Mouse (Mus musculus) inflammation-experienced regulatory T-cells, adult 6 months (primary cell): Measurements from ENCODE around the gene Olfr820. TPM values are rescaled to one million over a fixed set of nuclear protein-coding genes. Genes with fewer than 3 reads are reported as not detected.
A peak's percentile ranks its signal among the peaks of the same experiment; 100 is the strongest.
"Not testable (repeated sequence)": the region's sequence is repeated elsewhere in the genome, so short reads cannot be mapped to it uniquely, and the experiment has no call there.

Experiments
- ATAC-seq: one replicate; pipeline ENCODE4 v1.8.0; 2017
- polyA plus RNA-seq, 3 experiments: library from polyadenylated mRNA; unstranded; fragments of 100-300 nt; shearing (Covaris generic); gene quantifications; one replicate each; pipeline ENCODE4 v1.2.1; 2017

Gene Olfr820
- polyA plus RNA-seq, result not detected

DNA sequence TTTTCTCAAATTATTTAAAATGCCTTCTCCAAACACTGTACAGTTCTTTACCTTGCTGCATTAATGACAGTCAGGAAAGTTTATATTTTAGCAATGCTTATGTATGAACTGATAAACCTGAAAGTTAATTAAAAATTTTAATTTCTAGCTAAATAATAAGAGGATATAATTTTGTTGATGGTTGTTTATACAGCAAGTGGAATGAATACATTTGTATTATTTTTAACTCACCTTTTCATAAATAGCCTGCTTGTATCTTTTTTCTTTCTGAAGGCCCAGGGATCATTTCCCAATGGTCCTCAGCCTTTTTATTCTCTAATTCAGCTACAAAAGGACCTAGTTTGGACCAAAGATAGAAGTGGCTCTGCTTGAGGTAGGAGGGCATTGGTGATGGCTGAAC lies at the start of gene Olfr820:
Gene Olfr820 (plus strand): TSS at position 301 of the 400 bp plus-strand sequence.
- ATAC-seq, result no peak

GRCm38 (mm10) chr10:129966232-129966631 lies 46.2 kb upstream of the Olfr820 start:
- ATAC-seq, result not testable (repeated sequence)

DNA sequence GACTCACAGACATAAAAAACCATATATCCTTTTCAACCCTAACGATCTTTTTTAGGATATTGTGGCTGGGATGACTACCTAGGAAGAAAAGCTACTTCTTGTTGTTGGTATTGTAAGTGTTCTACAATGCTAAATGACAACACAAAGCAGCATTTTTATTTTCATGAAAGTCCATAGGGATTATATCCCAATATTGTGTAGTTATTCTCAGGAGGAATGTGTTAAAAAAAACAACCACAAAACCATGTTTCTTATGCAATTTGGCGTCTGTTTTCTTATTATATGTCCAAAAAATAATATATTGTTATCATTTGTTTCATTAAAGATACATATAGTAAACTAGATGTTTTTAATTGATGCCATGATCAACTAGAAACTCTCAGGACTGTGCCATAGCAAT lies 45.3 kb upstream of the Olfr820 start, which contains the start of gene Olfr819:
Gene Olfr819 (minus strand): TSS at position 101 of the 400 bp plus-strand sequence.
- not testable (repeated sequence) for ATAC-seq

GRCm38 (mm10) chr10:129972994-129973393 lies 39.4 kb upstream of the Olfr820 start:
- not testable (repeated sequence) for ATAC-seq

DNA sequence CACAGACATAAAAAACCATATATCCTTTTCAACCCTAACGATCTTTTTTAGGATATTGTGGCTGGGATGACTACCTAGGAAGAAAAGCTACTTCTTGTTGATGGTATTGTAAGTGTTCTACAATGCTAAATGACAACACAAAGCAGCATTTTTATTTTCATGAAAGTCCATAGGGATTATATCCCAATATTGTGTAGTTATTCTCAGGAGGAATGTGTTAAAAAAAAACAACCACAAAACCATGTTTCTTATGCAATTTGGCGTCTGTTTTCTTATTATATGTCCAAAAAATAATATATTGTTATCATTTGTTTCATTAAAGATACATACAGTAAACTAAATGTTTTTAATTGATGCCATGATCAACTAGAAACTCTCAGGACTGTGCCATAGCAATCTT lies 36.4 kb upstream of the Olfr820 start, which contains the start of gene Olfr247:
Gene Olfr247 (minus strand): TSS at position 101 of the 400 bp plus-strand sequence.
- ATAC-seq, result not testable (repeated sequence)

- peak; percentile 46 for ATAC-seq
Observed at GRCm38 (mm10) chr10:129981867-129982266, 30.6 kb upstream of the Olfr820 start.

DNA sequence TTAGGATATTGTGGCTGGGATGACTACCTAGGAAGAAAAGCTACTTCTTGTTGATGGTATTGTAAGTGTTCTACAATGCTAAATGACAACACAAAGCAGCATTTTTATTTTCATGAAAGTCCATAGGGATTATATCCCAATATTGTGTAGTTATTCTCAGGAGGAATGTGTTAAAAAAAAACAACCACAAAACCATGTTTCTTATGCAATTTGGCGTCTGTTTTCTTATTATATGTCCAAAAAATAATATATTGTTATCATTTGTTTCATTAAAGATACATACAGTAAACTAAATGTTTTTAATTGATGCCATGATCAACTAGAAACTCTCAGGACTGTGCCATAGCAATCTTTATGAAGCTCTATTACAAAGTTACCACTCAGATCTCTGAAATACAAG lies 27.5 kb upstream of the Olfr820 start, which contains the start of gene Gm10310:
Gene Gm10310 (minus strand): TSS at position 101 of the 400 bp plus-strand sequence.
- not testable (repeated sequence) for ATAC-seq

GRCm38 (mm10) chr10:130004104-130004503 lies 8.3 kb upstream of the Olfr820 start:
- ATAC-seq, result not testable (repeated sequence)

DNA sequence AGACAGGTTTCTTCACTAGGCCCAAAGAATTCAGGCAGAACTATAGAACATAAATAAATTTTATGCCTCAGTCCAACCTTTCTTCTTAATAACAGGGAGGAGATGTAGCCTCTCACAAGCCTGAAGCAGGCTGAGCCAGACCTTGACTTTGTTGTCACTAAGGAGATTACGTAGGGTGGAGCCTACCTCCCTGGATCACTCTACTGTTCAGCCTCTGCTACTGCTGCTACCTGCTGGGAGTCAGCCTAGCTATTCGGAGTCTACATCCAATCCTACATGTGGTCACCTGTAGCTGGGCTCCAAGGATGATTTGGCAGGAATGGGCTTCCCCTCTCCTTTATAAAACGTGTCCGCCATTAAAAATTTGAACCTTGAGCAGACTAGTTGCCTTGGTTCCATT lies 7.1 kb upstream of the Olfr820 start:
- not testable (repeated sequence) for ATAC-seq

DNA sequence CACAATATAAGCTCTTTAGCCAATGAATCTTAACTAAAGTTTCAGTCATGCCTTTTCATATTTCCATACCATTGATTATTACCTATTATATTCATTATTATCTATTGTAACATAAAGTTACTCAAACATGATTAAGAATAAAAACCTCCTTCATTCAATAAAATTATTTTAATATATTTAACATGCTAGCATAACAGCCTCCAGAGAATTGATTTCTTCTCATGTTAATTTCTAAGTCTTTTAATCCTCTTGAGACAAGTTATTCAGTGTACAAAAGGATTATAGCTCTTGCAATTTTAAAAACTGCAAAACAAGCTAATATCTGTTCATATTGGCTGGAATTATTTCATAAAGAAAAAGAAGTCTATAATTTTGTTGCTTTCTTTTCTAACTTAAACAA lies 17.6 kb downstream of the Olfr820 start, which contains the start of gene Olfr821:
Gene Olfr821 (plus strand): TSS at position 301 of the 400 bp plus-strand sequence.
- ATAC-seq, result no peak

GRCm38 (mm10) chr10:130037096-130037495 lies 24.7 kb downstream of the Olfr820 start:
- no peak for ATAC-seq

Other genes with a start within 250 kb of the Olfr820 start
- not detected for gene Olfr808, start 247.1 kb upstream of the Olfr820 start, polyA plus RNA-seq
- gene Olfr809, start 238.0 kb upstream of the Olfr820 start, polyA plus RNA-seq, result not detected
- gene Olfr810, start 217.7 kb upstream of the Olfr820 start, polyA plus RNA-seq, result not detected
- gene Olfr811, start 208.2 kb upstream of the Olfr820 start, polyA plus RNA-seq, result not detected
- not detected for gene Olfr812, start 166.5 kb upstream of the Olfr820 start, polyA plus RNA-seq
- gene Olfr813, start 157.3 kb upstream of the Olfr820 start, polyA plus RNA-seq, result not detected
- gene Olfr814, start 132.8 kb upstream of the Olfr820 start, polyA plus RNA-seq, result not detected
- under 1 TPM in 1 of 3 experiments, not detected in 2; 0.35 TPM for gene Olfr815, start 106.8 kb upstream of the Olfr820 start, polyA plus RNA-seq
- gene Olfr816, start 97.0 kb upstream of the Olfr820 start, polyA plus RNA-seq, result not detected
- not detected for gene Olfr818, start 63.5 kb upstream of the Olfr820 start, polyA plus RNA-seq
- gene Olfr819, start 45.4 kb upstream of the Olfr820 start, polyA plus RNA-seq, result not detected
- gene Olfr247, start 36.5 kb upstream of the Olfr820 start, polyA plus RNA-seq, result not detected
- under 1 TPM in 1 of 3 experiments, not detected in 2; 0.19 TPM for gene Gm10310, start 27.6 kb upstream of the Olfr820 start, polyA plus RNA-seq
- not detected for gene Olfr821, start 17.7 kb downstream of the Olfr820 start, polyA plus RNA-seq
- gene Olfr822, start 58.6 kb downstream of the Olfr820 start, polyA plus RNA-seq, result under 1 TPM in 1 of 3 experiments, not detected in 2; 0.16 TPM
- gene Olfr823, start 102.8 kb downstream of the Olfr820 start, polyA plus RNA-seq, result not detected
- not detected for gene Olfr824, start 117.4 kb downstream of the Olfr820 start, polyA plus RNA-seq
- under 1 TPM in 1 of 3 experiments, not detected in 2; 0.21 TPM for gene Olfr825, start 154.1 kb downstream of the Olfr820 start, polyA plus RNA-seq
- not detected for gene Olfr826, start 171.6 kb downstream of the Olfr820 start, polyA plus RNA-seq
- not detected for gene Olfr827, start 201.8 kb downstream of the Olfr820 start, polyA plus RNA-seq